Mouse (Mus musculus): ENCODE data around the gene Scel.

The Scel gene

DNA sequence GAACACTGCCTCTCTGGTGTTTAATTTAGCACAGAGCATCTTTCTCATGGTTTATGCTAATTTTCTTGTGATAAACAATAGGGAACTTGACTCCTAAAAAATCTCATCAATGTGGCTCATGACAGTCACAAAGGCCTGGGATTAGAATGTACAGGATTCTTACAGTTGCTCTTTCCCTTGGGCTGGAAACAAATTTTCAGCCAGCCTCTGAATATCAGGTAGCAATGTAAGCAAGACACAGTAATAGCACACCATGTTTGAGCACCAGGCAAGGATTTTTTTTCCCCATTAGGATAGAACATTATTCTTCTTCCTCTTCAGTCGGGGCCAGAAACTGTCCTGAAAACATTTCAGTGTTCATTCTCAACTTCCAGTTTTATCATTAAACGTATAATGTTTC, 55.3 kb downstream of the Scel start:
- DNase-seq (ENCODE audit: low spot score in 2 of 2): no peak

DNA sequence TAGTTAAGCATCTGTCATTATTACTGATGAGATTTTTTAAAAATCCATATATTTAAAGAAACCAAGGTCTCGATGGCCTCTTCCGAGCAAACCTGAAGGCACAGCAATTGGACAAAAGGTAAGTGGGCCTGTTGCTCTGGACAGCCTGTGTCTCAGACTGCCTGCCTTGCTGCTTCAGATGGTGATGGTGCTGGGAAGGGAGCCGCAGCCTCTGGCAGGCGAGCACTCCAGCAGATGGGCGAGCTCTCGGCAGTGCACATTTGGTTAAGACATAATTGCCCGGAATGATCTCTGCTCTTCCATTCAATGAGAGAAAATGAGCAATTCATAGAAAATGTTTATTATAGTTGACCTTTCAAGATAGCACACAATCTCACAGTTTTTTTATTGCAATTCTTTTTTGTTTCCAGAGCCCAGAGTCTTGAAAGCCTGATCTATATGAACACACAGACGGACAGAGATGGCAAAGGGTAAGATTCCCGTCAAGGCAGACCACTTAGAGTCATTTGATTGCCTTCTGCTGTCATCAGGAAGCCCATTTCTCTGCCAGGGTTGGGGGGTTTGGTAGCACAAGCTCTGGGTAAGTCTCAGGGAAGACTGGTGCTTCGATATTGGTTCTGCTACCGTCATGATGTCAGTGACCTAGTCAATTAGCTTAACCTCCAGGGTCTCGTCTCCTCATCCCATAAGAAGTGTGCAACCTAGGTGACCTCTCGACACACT, 58.6 kb downstream of the Scel start:
- peak in 1 of 2 experiments; percentile 29 for DNase-seq (ENCODE audit: low spot score in 2 of 2)

DNA sequence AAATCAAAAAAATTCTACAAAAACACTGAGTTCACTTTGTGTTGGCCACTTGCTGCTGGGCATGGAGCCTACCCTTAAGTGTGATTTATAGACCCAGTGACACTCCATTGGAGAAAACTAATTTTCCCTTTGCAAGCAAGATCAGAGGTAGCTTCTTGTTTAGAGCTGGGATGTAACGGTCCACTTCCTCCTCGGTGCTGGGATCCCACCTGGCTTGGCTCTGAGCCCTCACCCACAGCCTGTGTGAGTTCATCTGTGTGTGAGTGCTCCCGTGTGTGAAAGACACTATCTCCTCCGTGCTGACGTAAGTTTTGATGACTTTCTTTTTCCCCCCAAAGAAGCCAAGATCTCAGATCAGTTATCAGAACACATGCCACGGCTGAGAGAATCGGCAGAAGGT, 62.7 kb downstream of the Scel start:
- no peak for DNase-seq (ENCODE audit: low spot score in 2 of 2)

DNA sequence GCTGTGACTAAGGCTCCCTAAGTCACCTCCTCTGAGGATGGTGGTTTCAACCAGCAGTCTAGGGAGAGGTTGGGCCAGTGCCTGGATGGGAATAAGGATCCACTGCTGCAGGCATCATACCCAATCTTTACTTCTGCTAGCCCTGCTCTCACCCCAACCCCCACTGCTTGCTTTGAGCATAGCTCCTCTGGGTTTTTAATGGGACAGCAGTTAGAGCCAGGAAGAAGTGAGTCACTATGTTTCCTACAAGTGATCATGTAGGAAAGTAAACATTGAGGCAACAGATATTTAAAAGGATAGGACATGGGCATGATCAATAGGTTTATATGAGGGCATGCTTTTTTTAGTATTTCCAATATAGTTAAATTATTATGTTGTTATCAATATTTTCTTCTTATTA, 63.9 kb downstream of the Scel start:
- DNase-seq (ENCODE audit: low spot score in 2 of 2): no peak

DNA sequence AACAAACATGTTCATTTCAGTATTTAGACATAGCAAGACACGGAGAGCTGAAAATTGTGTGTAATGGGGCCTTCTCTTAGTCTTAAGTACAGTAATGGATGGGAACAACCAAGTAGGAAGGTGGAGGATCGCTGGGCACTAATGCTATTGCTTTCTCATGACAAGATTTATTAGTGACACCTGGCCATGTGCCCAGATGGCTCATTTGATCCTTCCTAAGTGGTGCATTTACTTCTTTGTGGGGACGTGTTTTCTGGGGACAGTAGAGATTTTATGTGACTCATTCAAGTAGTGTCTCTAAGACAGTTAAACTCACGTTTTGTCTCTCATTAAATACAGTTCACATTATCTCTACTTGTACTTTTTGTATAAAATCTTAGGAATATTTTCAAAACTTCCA, 73.5 kb downstream of the Scel start:
- DNase-seq (ENCODE audit: low spot score in 2 of 2): no peak

DNA sequence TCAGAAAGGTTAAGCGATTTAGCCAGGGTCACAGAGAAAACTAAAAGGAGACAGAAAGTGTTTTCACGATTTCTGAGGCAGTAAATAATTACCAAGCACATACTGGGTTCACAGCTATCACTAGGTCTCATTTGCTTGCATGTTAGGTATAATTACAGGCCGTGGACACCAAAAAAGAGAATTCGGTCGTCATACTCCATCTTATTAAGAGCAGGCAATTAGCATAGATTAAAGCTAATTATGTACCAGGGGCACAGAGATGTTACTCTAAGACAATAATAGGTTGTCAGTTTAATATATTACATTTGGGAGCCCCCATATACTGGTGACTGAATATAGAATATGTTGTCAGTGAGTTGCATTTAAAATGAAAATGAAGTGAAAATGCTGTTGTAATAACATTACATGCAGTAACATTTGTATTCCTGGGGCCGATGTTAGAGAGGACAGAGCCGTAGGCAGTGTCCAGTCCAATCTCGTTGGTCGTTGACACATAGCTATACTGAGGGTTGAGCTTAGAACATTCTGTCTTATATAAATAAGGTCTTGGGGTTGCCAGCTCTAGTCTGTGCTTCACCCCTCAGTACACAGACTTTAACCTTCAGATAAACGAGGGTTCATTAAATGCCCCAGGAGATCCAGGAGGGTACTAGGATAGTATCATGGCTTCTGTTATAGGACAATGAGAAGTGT, 74.2 kb downstream of the Scel start:
- DNase-seq (ENCODE audit: low spot score in 2 of 2): no peak

DNA sequence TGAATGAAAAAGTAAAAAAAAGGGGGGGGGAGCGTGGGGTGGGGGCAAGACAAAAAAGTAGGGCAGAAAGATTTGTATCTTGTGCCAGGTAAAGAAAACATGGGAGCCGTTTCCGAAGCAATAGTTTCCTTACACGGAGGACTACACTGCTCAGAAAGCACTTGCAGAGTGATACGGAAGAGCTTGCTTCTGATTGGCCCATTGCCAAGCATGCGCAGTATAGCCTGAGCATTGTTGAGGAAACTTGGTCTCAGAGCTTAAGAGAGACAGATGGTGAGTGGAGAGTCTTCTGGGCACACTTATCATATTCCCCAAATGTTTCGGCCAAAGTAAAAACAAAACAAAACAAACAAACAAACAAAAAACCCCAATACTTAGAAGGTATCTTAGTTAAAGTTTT, 76.7 kb downstream of the Scel start:
- DNase-seq (ENCODE audit: low spot score in 2 of 2): no peak

DNA sequence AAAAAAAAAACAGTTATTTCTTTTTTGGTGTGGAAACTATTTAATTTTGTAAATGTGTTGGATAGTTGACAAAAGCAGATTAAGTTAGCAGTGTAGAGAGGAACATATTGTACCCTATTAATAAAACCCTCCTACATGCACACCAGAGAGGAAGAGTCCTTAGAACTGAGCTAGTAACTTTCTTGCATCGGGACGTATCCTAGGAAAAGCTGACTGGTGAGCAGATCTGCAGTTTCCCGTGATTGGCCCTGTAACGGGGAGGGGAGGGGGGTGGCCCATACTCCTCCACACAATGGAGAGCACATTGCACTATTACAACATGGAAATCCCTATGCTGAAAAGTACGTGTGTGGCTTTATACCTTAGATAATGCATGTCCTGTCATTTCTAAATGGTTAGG, 82.7 kb downstream of the Scel start:
- no peak for DNase-seq (ENCODE audit: low spot score in 2 of 2)

DNA sequence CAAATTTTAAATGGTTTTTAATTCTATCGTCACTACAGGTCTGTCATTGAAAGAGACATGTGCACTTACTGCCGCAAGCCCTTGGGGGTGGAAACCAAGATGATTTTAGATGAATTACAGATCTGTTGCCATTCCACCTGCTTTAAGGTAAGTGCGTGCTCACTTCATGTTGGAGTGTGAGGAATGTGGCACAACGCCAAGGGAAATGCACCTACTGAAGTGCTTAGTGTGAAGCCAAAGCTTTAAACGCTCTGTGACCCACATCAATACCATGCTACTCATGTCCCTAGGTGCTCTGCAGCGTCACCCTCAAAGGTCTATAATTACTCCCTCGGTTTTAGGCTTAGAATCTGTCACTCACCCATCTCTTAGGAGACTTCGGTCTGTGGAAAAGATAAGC, 94.9 kb downstream of the Scel start:
- no peak for DNase-seq (ENCODE audit: low spot score in 2 of 2)

DNA sequence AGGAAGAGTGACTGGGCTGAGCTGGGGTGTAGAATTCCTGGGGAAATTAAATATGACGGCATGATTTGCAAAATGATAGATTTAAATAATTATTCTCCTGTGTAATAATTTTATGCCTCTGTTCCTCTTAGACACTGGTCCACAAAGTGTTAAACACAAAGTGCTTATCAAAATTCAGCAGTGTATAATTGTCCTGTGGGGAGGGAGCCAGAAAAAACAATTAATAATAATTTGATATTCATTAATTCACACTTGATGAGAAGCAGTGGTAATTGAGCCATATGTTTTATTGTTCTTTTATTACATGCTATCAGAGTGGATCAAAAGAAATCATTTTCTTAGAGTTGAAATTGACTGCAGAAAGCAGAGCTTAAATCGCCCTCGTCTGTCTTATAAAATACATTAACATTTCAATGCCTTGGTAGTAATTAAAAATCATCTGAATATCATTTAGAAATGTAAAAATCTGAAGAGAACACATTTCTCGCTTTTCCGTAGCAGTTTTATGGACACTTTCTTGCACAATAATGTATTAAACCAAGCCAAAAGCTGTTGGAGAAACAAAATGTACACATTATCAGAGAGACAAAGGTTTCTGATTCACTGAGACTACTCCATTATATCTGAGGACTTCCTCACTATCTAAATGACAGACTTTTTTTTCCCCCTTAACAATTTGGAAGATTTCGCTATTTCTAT, 100.6 kb downstream of the Scel start:
- DNase-seq (ENCODE audit: low spot score in 2 of 2): no peak

DNA sequence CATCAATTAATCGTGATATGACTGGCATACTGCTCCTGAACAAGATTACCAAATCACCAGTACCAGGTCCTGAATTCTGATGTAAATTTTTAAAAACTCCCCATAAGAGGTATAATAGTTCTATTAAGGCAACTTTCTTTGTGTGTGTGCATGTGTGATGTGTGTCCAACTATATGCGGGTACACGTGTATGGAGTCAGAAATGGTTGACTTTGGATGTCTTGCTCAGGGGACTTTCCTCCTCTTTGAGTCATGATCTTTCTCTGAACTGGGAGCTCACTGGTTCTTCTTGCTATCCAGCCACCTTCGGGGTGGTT, 101.1 kb downstream of the Scel start:
- DNase-seq (ENCODE audit: low spot score in 2 of 2): no peak

DNA sequence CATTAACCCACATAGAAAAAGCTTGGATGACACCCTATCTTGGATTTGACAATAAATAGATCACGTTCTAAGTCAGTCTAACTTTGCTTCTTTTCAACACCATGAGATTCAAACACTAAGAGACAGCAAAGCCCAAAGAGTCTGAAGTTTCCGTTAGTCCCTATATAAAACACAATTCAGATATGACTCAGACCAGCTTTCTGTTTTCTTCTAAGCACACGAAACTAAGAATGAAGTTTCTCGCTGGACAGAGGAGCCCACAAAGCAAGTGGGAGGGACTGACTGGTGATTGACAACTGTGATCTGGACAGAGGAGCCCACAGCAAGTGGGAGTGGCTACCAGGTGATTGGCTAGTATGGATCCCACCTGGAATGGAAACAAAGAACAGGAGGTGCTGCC, 106.6 kb downstream of the Scel start:
- DNase-seq (ENCODE audit: low spot score in 2 of 2): no peak

DNA sequence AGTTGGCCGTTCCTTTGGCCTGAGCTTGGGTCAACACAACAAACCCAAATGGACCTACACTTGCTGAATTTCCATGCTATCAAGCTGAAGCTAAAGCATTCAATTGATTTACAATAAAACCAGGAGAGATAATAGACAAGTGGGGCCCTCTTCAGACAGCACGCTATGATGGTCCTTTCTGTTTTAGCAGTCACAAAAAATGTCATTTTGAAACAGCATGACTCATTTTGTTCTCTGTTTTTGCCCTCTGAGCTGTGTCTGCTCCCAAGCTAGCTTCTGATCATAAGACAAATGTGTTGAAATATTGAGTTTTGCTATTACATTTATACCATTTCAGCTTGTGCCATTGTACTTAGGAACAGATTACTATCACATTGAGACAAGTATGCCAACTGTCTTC, 108.1 kb downstream of the Scel start:
- DNase-seq (ENCODE audit: low spot score in 2 of 2): no peak

DNA sequence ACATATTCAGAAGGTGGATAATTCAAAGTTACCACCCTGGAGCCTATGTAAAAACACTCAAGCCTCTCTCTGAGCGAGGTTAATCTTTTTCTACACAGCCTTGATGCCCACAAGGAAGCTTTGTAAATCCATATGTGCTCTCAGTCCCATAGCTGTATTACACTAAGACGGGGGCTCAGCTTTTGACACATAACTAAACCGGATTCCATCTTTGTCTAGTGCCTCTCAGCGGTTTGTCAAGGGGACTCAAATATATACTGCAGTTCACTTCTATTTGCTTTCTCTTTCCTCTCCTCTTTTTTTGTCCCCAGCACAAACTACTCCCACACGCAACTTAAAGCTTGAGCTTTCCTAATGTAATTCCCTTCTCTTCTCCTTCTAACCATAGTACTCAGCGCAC, 113.0 kb downstream of the Scel start:
- no peak for DNase-seq (ENCODE audit: low spot score in 2 of 2)

DNA sequence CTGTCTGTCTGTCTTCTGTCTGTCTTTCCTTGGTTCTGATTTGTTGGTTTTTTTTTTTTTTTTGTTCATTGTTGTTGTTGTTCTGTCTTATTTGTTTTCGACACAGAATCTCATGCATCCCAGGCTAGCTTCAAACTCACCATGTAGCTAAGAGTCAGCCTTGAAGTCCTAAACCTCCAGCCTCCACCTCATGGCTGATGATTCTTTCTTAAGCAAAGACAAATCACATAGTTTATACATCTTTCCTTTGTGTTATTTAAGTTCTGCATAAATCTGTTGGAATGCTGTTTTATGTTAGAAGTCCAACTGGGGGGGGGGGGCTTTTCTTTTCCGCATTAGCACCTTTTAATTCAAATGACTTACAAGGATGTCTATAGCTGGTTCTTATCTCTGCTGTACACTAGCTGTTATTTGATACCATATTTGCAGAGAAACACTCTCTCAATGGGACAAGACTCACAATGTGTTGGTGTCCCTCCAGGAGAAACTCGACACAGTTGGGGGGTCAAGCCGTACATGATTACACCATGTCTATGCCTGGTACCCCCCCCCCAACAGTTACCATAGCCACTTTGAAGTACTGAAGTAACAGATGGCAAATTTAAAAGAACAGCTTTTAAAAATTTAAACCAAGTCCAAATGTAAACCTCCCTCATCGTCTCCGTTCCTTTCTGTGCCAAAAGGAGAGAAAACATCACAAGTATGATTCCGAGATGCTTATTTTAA, 116.7 kb downstream of the Scel start:
- no peak for DNase-seq (ENCODE audit: low spot score in 2 of 2)

DNA sequence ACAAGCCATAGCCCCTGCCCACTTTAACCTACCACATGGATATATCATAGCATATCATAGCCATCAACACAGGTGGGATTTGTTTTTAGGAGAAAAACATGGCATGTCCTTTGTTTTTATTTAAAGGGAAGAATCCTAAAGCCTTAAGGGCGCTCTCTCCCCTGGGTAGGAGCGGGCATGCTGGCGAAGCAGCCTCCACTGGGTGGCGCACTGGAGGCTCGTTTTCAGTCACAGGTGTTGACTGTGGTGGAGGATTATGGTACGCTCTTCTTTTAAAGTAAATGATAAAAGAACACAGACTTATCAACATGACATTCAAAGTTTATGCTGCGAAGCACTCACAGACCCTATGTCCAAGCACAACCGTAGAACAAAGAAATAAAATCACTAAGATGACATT, 117.4 kb downstream of the Scel start:
- DNase-seq (ENCODE audit: low spot score in 2 of 2): peak in 1 of 2 experiments; percentile 50

DNA sequence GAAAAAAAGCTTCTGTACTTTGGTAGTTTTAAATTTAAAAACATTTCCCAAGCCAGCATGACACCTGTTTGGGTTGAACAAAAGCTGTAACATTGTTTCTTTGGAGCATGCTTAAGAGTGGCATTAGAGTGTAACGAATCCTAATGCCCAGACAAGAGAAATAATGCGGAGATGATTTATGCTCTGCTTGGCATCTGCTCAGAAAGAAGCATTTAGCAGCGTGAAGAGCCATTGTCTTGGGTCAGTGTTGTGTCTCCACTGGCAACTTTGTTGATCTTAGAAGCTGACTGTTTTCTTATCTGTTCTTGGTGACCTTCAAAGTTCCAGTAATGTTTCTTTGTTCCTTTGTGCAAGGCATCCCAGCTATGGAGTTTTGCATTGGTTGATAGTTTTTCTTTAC, 130.8 kb downstream of the Scel start:
- no peak for DNase-seq (ENCODE audit: low spot score in 2 of 2)

DNA sequence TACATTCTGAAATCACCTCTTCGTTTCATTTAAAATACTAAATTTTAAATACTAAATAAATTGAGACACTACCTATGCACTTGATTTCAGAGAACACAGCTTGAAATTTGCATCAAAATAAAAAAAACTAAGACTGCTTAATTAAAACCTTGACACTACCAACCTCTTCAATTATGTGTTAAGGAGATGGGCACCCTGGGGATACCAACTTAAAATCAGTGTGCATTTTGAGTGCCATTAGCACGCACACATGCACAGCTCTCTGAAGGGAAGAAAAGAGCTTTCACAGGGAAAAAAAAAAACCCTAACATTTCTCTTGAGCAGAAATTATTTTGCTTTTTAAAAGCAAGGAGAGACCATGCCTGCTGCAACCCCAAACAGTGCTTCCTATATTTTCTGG, 134.8 kb downstream of the Scel start:
- no peak for DNase-seq (ENCODE audit: low spot score in 2 of 2)

DNA sequence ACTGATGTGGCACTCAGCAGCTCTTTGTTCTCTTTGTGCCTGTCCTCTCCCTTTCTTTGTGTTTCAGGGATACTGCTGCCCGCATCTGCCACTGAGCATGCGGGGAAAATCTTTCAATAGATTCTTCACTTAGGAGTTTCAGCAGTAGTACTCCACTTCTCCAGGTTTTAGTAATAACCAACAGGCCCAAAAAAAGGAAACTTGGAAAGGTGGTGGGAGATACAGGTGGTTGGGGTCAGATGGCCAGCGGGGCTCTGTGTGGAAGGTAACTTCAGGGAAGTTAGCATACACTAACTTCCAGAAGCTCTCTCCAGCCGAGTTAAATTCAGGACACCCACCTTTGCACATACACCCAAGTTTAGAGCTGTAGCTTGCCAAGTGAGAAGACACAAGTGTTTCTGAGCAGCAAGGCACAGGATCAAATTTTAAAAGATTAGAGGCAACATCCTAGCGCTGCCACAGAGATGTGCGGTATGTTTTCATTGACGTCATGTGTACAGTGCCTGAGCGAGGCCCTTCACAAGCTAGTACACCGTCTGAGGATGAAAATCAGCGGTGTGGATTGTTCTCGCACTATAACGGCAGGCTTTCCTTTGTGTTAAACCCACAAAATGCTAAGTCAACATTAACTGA, 135.6 kb downstream of the Scel start:
- DNase-seq (ENCODE audit: low spot score in 2 of 2): no peak

DNA sequence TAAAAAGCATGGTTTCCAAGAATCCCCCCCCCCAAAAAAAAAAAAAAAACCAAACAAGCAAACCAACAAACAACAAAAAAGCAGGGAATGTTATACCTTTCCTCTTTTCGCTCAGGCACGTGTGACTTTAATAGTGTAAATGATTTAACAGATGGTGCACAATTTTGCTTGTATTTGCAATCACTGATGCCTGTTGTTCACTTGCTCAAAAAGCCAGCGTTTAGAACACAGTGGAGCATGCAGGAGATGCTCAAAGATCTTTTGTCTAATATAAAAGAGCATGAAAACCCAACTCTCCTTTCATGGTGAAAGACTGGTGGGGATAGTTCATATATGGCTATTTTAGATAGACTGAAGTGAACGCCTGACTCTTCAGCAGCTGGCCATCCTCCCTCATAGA, 136.2 kb downstream of the Scel start:
- DNase-seq (ENCODE audit: low spot score in 2 of 2): no peak

DNA sequence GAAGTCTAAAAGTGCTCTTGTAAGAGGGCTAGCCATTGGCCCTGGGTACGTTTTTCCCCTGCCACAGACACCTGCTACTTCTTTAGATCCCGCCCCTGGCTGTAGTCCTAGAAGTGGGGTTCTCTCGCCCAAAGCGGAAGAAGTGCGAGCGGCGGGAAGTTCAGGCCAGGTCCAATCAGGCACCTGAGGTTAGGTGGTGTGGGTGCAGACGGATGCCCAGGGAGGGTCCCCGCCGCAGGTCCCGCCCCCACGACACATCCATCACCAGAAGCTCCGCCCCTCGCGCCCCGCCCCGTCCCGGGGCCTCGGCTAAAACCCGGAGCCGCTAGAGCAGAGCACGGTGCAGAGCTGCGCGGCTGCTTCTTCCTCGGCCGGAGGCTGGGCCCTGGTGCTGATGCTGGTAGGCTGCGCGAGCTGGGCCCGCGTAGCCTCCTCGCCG, 136.8 kb downstream of the Scel start, which contains the start of gene Slain1:
Gene Slain1 (plus strand): TSS at position 333 of the 439 bp plus-strand sequence.
- peak; percentile 68 to 88 for DNase-seq (ENCODE audit: low spot score in 2 of 2)
